9 mouse cellular contexts compared by ENCODE assay signal in genomic region chr13:92483348-92483747, GRCm38 (mm10). TPM values are rescaled to one million over a fixed set of nuclear protein-coding genes. Genes with fewer than 3 reads are reported as not detected.
DNase-seq lines count a peak whose midpoint lies in the region; ATAC-seq and TF ChIP-seq lines count a peak whose summit lies in the region.
"Had no signal": no experiment of that assay in that cellular context is flagged by ENCODE, and none has a peak within 500 bp of the region (broad histone marks: within the 10 kb centered on the region; RNA-seq: fewer than 3 reads in every experiment).

No protein-coding gene starts in this region.

- H3K9ac ChIP-seq in embryonic facial prominence, embryonic 12.5 days, result no peak overlapping the region
- H3K9ac ChIP-seq in heart, embryonic 11.5 days (ENCODE audit: low read depth, low read length), result peak overlapping the region; percentile 68
- peak overlapping the region; percentile 60 for H3K9ac ChIP-seq in kidney, embryonic 16.5 days (replicated peaks; ENCODE audit: low read length)
- H3K9ac ChIP-seq in liver, embryonic 14.5 days (replicated peaks), result peak overlapping the region; percentile 59
- H3K9ac ChIP-seq in neural tube, embryonic 11.5 days (ENCODE audit: low read length), result no peak overlapping the region

- DNase-seq in CD4-positive helper T cell, adult 2 months (ENCODE audit: low read depth, low spot score), result peak; percentile 79
- peak; percentile 69 for DNase-seq in adrenal gland, postnatal 14 days
- DNase-seq in liver, embryonic 14.5 days (ENCODE audit: low read depth in 3 of 3, low spot score in 3 of 3), result peak; percentile 35 to 52 (median 41)
- peak; percentile 67 for DNase-seq in neural tube, embryonic 11.5 days (ENCODE audit: low spot score)
- peak; percentile 15 for DNase-seq in telencephalon, adult 2 months (ENCODE audit: low read depth, low spot score)

- peaks cover 6% of the 10 kb centered on the region; the same call in 1 of the 2 replicates for H3K36me3 ChIP-seq in embryonic facial prominence, embryonic 12.5 days
- H3K36me3 ChIP-seq in heart, embryonic 11.5 days (ENCODE audit: control insufficient read depth, insufficient read depth, low read length), result no peaks in the 10 kb centered on the region
- 0 out of 2 replicates have a peak, but pooled peaks cover 5% of the 10 kb centered on the region for H3K36me3 ChIP-seq in kidney, embryonic 16.5 days (ENCODE audit: insufficient read depth, low read length)
- no peaks in the 10 kb centered on the region for H3K36me3 ChIP-seq in liver, embryonic 14.5 days (replicated peaks; ENCODE audit: control insufficient read depth, insufficient read depth, low read depth)
- no peaks in the 10 kb centered on the region for H3K36me3 ChIP-seq in neural tube, embryonic 11.5 days (ENCODE audit: control insufficient read depth, insufficient read depth, low read length)

- 9% methylated on average over 3 of the region's 3 CpGs for WGBS in embryonic facial prominence, embryonic 12.5 days
- WGBS in heart, embryonic 11.5 days (ENCODE audit: insufficient replicate concordance), result 7% methylated on average over 3 of the region's 3 CpGs
- WGBS in kidney, embryonic 16.5 days, result 9% methylated on average over 3 of the region's 3 CpGs
- WGBS in liver, embryonic 14.5 days (ENCODE audit: insufficient replicate concordance), result 2% methylated on average over 3 of the region's 3 CpGs
- WGBS in neural tube, embryonic 11.5 days, result 13% methylated on average over 3 of the region's 3 CpGs

- peak overlapping the region; percentile 45 for H3K4me3 ChIP-seq in embryonic facial prominence, embryonic 12.5 days
- H3K4me3 ChIP-seq in heart, embryonic 11.5 days (ENCODE audit: low read depth, low read length), result peak overlapping the region; percentile 45
- H3K4me3 ChIP-seq in kidney, embryonic 16.5 days (ENCODE audit: low read length), result peak overlapping the region; percentile 51
- H3K4me3 ChIP-seq in liver, embryonic 14.5 days (ENCODE audit: insufficient read depth in 1 of 2, low read depth in 2 of 2, low read length in 2 of 2), result peak overlapping the region; percentile 62 to 65
- H3K4me3 ChIP-seq in neural tube, embryonic 11.5 days (ENCODE audit: low read depth, low read length), result peak overlapping the region; percentile 33

- 0 out of 2 replicates have a peak, but pooled peaks have one; percentile 8 for ATAC-seq in embryonic facial prominence, embryonic 12.5 days (ENCODE audit: insufficient number of reproducible peaks, insufficient read depth, low FRiP score, low TSS enrichment)
- ATAC-seq in heart, embryonic 11.5 days (replicated peaks; ENCODE audit: insufficient number of reproducible peaks, low FRiP score, low TSS enrichment), result peak; percentile 53; the same call in 1 of the 2 replicates
- ATAC-seq in kidney, embryonic 16.5 days (ENCODE audit: low FRiP score, low TSS enrichment), result peak; percentile 75
- peak; percentile 70 for ATAC-seq in liver, embryonic 14.5 days (ENCODE audit: insufficient read depth)
- ATAC-seq in neural tube, embryonic 11.5 days (ENCODE audit: insufficient read depth, low FRiP score, low TSS enrichment), result peak; percentile 82

- peak overlapping the region; percentile 53 for H3K4me2 ChIP-seq in embryonic facial prominence, embryonic 12.5 days (replicated peaks)
- H3K4me2 ChIP-seq in heart, embryonic 11.5 days, result peak overlapping the region; percentile 78
- peak overlapping the region; percentile 68 for H3K4me2 ChIP-seq in kidney, embryonic 16.5 days (replicated peaks; ENCODE audit: low read depth, low read length)
- H3K4me2 ChIP-seq in liver, embryonic 14.5 days (ENCODE audit: low read depth), result peak overlapping the region; percentile 61
- peak overlapping the region; percentile 57 for H3K4me2 ChIP-seq in neural tube, embryonic 11.5 days (ENCODE audit: low read depth)

- no peaks in the 10 kb centered on the region for H3K27me3 ChIP-seq in embryonic facial prominence, embryonic 12.5 days
- H3K27me3 ChIP-seq in heart, embryonic 11.5 days (ENCODE audit: control insufficient read depth, insufficient read depth, low read length), result no peaks in the 10 kb centered on the region
- no peaks in the 10 kb centered on the region for H3K27me3 ChIP-seq in kidney, embryonic 16.5 days (ENCODE audit: insufficient read depth, low read length)
- no peaks in the 10 kb centered on the region for H3K27me3 ChIP-seq in liver, embryonic 14.5 days (ENCODE audit: control insufficient read depth, insufficient read depth, low read length)
- H3K27me3 ChIP-seq in neural tube, embryonic 11.5 days (ENCODE audit: control insufficient read depth, insufficient read depth, low read length), result no peaks in the 10 kb centered on the region

- no peak for TF ChIP-seq EP300 in liver, embryonic 14.5 days (IDR thresholded peaks at IDR 0.05; ENCODE audit: low read depth)

- no peaks in the 10 kb centered on the region for H3K9me3 ChIP-seq in embryonic facial prominence, embryonic 12.5 days
- H3K9me3 ChIP-seq in heart, embryonic 11.5 days (replicated peaks; ENCODE audit: control insufficient read depth, low read length), result no peaks in the 10 kb centered on the region
- H3K9me3 ChIP-seq in kidney, embryonic 16.5 days (ENCODE audit: low read length), result peaks cover 2% of the 10 kb centered on the region; the same call in 1 of the 2 replicates
- no peaks in the 10 kb centered on the region for H3K9me3 ChIP-seq in liver, embryonic 14.5 days (ENCODE audit: control insufficient read depth, low read length)
- no peaks in the 10 kb centered on the region for H3K9me3 ChIP-seq in neural tube, embryonic 11.5 days (ENCODE audit: control insufficient read depth, low read length)

- no peak overlapping the region for H3K27ac ChIP-seq in embryonic facial prominence, embryonic 12.5 days
- no peak overlapping the region for H3K27ac ChIP-seq in heart, embryonic 11.5 days (ENCODE audit: low read depth, low read length)
- no peak overlapping the region for H3K27ac ChIP-seq in kidney, embryonic 16.5 days (ENCODE audit: low read length)
- H3K27ac ChIP-seq in liver, embryonic 14.5 days, result no peak overlapping the region
- H3K27ac ChIP-seq in neural tube, embryonic 11.5 days (ENCODE audit: low read depth, low read length), result no peak overlapping the region

- no peaks in the 10 kb centered on the region for H3K4me1 ChIP-seq in embryonic facial prominence, embryonic 12.5 days
- no peaks in the 10 kb centered on the region for H3K4me1 ChIP-seq in heart, embryonic 11.5 days (ENCODE audit: control insufficient read depth, insufficient read depth, low read length)
- no peaks in the 10 kb centered on the region for H3K4me1 ChIP-seq in kidney, embryonic 16.5 days (ENCODE audit: insufficient read depth, low read length)
- H3K4me1 ChIP-seq in liver, embryonic 14.5 days (replicated peaks; ENCODE audit: control insufficient read depth in 2 of 2, insufficient read depth in 2 of 2, low read length in 1 of 2), result no peaks in the 10 kb centered on the region; a peak in 1 of 4 replicates
- no peaks in the 10 kb centered on the region for H3K4me1 ChIP-seq in neural tube, embryonic 11.5 days (ENCODE audit: control insufficient read depth, insufficient read depth, low read length)

- peak; percentile 74 for TF ChIP-seq CTCF in liver, embryonic 14.5 days (IDR thresholded peaks at IDR 0.05; ENCODE audit: low read depth)

RNA-seq across cellular contexts. Expression of gene Fam151b, which starts 0.5 kb away (rescaled TPM):
- 4.6 and 6.0 TPM in 2 replicates for total RNA-seq in adrenal gland, postnatal 14 days (2021)
- polyA plus RNA-seq in embryonic facial prominence, embryonic 12.5 days (2016; fragmentation: Nextera tagmentation; extraction: Ambion mirVana), result 0.19 TPM in 1 of 2 replicates, not detected in the other
- polyA plus RNA-seq in heart, embryonic 11.5 days (2014; fragmentation: Nextera tagmentation; extraction: Ambion mirVana), result 0.32 TPM in 1 of 2 replicates, not detected in the other
- polyA plus RNA-seq in kidney, embryonic 16.5 days (2015; fragmentation: Nextera tagmentation; extraction: Ambion mirVana), result 0.17 and 0.24 TPM in 2 replicates
- polyA plus RNA-seq in liver, embryonic 14.5 days (2012; rRNA removed), result 1.4 TPM in 2 replicates
- polyA plus RNA-seq in liver, embryonic 14.5 days (2014; fragmentation: Nextera tagmentation; extraction: Ambion mirVana), result not detected in 2 replicates
- polyA plus RNA-seq in neural tube, embryonic 11.5 days (2014; fragmentation: Nextera tagmentation; extraction: Ambion mirVana), result 0.25 TPM in 1 of 2 replicates, not detected in the other

RNA-seq across cellular contexts. Expression of gene Zfyve16, which starts 47.3 kb away (rescaled TPM):
- 19.9 and 20.7 TPM in 2 replicates for total RNA-seq in adrenal gland, postnatal 14 days (2021)
- polyA plus RNA-seq in embryonic facial prominence, embryonic 12.5 days (2016; fragmentation: Nextera tagmentation; extraction: Ambion mirVana), result 14.2 and 15.4 TPM in 2 replicates
- polyA plus RNA-seq in heart, embryonic 11.5 days (2014; fragmentation: Nextera tagmentation; extraction: Ambion mirVana), result 11.1 and 13.7 TPM in 2 replicates
- 12.1 and 13.6 TPM in 2 replicates for polyA plus RNA-seq in kidney, embryonic 16.5 days (2015; fragmentation: Nextera tagmentation; extraction: Ambion mirVana)
- 0.83 and 1.3 TPM in 2 replicates for polyA plus RNA-seq in liver, embryonic 14.5 days (2012; rRNA removed)
- 1.4 and 1.5 TPM in 2 replicates for polyA plus RNA-seq in liver, embryonic 14.5 days (2014; fragmentation: Nextera tagmentation; extraction: Ambion mirVana)
- polyA plus RNA-seq in neural tube, embryonic 11.5 days (2014; fragmentation: Nextera tagmentation; extraction: Ambion mirVana), result 13.4 and 14.7 TPM in 2 replicates

RNA-seq across cellular contexts. Expression of gene Ankrd34b, which starts 57.7 kb away (rescaled TPM):
- 0.34 and 0.63 TPM in 2 replicates for total RNA-seq in adrenal gland, postnatal 14 days (2021)
- polyA plus RNA-seq in embryonic facial prominence, embryonic 12.5 days (2016; fragmentation: Nextera tagmentation; extraction: Ambion mirVana), result 0.05 TPM in 2 replicates
- 0.06 TPM in 1 of 2 replicates, not detected in the other for polyA plus RNA-seq in heart, embryonic 11.5 days (2014; fragmentation: Nextera tagmentation; extraction: Ambion mirVana)
- 0.36 and 0.49 TPM in 2 replicates for polyA plus RNA-seq in kidney, embryonic 16.5 days (2015; fragmentation: Nextera tagmentation; extraction: Ambion mirVana)
- not detected in 2 replicates for polyA plus RNA-seq in liver, embryonic 14.5 days (2012; rRNA removed)
- not detected in 2 replicates for polyA plus RNA-seq in liver, embryonic 14.5 days (2014; fragmentation: Nextera tagmentation; extraction: Ambion mirVana)
- polyA plus RNA-seq in neural tube, embryonic 11.5 days (2014; fragmentation: Nextera tagmentation; extraction: Ambion mirVana), result 0.09 and 0.21 TPM in 2 replicates
- total RNA-seq: gastrocnemius, adult 8-10 months had no signal

Comparison
In these comparisons a context has a peak if more than half of its experiments do, and no peak if none do; other contexts are left out.
1. DNase-seq: peak in every context shown above with its lines; median percentile 79 in CD4-positive helper T cell, adult 2 months; 69 in adrenal gland, postnatal 14 days; 67 in neural tube, embryonic 11.5 days; 41 in liver, embryonic 14.5 days; 15 in telencephalon, adult 2 months.
2. ATAC-seq: peak in every context shown above with its lines; median percentile 82 in neural tube, embryonic 11.5 days; 75 in kidney, embryonic 16.5 days; 70 in liver, embryonic 14.5 days; 53 in heart, embryonic 11.5 days; 8 in embryonic facial prominence, embryonic 12.5 days.
3. H3K9ac ChIP-seq: peak in heart, embryonic 11.5 days (single experiment), kidney, embryonic 16.5 days (single experiment) and liver, embryonic 14.5 days (single experiment); none in embryonic facial prominence, embryonic 12.5 days (single experiment) and neural tube, embryonic 11.5 days (single experiment).
4. Peak in every context shown above with its lines, with median percentiles within 50 percentile points of each other: H3K4me2 ChIP-seq and H3K4me3 ChIP-seq.